Comparison of ENCODE assay signal across 8 mouse cellular contexts in the genomic region with DNA sequence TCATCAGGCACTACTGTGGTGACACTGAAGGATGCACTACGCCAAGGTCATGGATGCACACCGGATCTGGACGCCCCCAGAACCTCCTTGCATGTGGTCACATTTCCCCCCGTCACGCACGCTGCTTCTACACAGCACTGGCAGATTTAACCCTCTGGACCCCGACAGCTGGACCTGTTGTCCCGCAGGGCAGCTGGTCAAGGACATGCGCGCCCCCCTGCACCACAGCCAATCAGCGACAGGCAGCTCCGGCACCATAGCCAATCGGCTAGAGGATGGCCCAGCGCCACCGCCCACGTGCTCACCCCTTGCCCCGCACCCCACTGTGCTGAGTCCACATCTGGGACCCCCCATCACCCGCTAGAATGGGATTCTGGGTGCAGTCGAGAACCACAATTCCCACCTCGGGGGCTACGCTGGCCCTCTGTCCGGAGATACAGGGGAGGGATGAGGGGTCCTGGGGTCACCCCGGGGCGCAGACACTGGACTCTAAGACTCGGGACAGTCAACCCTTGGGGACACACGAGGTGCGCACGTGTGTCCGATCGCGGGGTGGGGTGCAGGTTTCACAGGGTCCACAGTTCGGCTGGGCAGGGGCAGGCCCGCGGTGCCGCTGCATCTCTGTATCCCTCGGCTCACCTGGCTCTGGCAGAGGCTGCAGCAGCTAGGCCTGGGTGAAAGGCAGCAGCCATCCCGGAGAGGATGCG. TPM values are rescaled to one million over a fixed set of nuclear protein-coding genes. Genes with fewer than 3 reads are reported as not detected.
A peak's percentile ranks its signal among the peaks of the same experiment; 100 is the strongest.
DNase-seq lines count a peak whose midpoint lies in the region; ATAC-seq lines count a peak whose summit lies in the region.

No protein-coding gene starts in this region.

- peak overlapping the region; percentile 88 for H3K27ac ChIP-seq in hindbrain, embryonic 12.5 days

- WGBS in hindbrain, embryonic 12.5 days: under 1% methylated on average over 38 of the region's 38 CpGs

- H3K4me1 ChIP-seq in hindbrain, embryonic 12.5 days: peaks cover 15% of the 10 kb centered on the region

- H3K4me2 ChIP-seq in hindbrain, embryonic 12.5 days (replicated peaks): peak overlapping the region; percentile 63

- no peaks in the 10 kb centered on the region for H3K36me3 ChIP-seq in hindbrain, embryonic 12.5 days

- no peaks in the 10 kb centered on the region for H3K27me3 ChIP-seq in hindbrain, embryonic 12.5 days

- peak overlapping the region; percentile 80 for H3K9ac ChIP-seq in hindbrain, embryonic 12.5 days

- peak; percentile 83 for DNase-seq in NIH3T3 (ENCODE audit: low read depth)
- DNase-seq in cerebellum, postnatal 10 days: peak; percentile 96
- peak; percentile 82 to 87 for DNase-seq in frontal cortex, postnatal 10 days (ENCODE audit: low spot score in 2 of 2)
- DNase-seq in layer of hippocampus, postnatal 25 days (ENCODE audit: extremely low spot score in 1 of 2, low spot score in 1 of 2): peak; percentile 70 to 77
- peak; percentile 74 for DNase-seq in lung, postnatal 14 days
- peak; percentile 49 for DNase-seq in retina, adult 2 months (ENCODE audit: low read depth, low spot score)
- peak; percentile 67 for DNase-seq in thymus, postnatal 25 days

- ATAC-seq in hindbrain, embryonic 12.5 days (ENCODE audit: low FRiP score): peak; percentile 96

- H3K9me3 ChIP-seq in hindbrain, embryonic 12.5 days (replicated peaks): no peaks in the 10 kb centered on the region

- H3K4me3 ChIP-seq in hindbrain, embryonic 12.5 days: peak overlapping the region; percentile 90

RNA-seq across cellular contexts. Expression of a gene that starts 0.6 kb away (rescaled TPM):
- 162 and 164 TPM in 2 replicates for polyA plus RNA-seq in hindbrain, embryonic 12.5 days (2016; fragmentation: Nextera tagmentation; extraction: Ambion mirVana)
- 100 to 1,000 TPM; 228 to 234 TPM for total RNA-seq in layer of hippocampus, postnatal 25 days (2021)

RNA-seq across cellular contexts. Expression of a gene that starts 34.4 kb away (rescaled TPM):
- polyA plus RNA-seq in hindbrain, embryonic 12.5 days (2016; fragmentation: Nextera tagmentation; extraction: Ambion mirVana): 20.0 and 20.2 TPM in 2 replicates
- 10 to 100 TPM; 29.1 to 31.1 TPM for total RNA-seq in layer of hippocampus, postnatal 25 days (2021)

Comparison
In these comparisons a context has a peak if more than half of its experiments do, and no peak if none do; other contexts are left out.
1. Peak in every context shown above with its lines: DNase-seq, ATAC-seq, H3K4me3 ChIP-seq and H3K27ac ChIP-seq.